Mouse (Mus musculus) stomach, embryonic 14.5 days (tissue): ENCODE measurements at regions not wholly inside any gene's neighbourhood (a gene's known extent, or its start where the extent isn't known, plus 50 kb on each side); places are given as distances from the start of the nearest gene placed in this dataset.
"Not testable (repeated sequence)": the region's sequence is repeated elsewhere in the genome, so short reads cannot be mapped to it uniquely, and the experiment has no call there.

Source experiments
- ATAC-seq: fragments of 200-750 bp; cut with Nextera tagmentation; 2 replicates; pipeline ENCODE4 v1.8.0; 2017; ENCODE audit warnings: low read depth, moderate TSS enrichment; ENCODE audit not compliant: insufficient number of reproducible peaks, insufficient read depth, low FRiP score
- H3K27ac ChIP-seq: fragments of 300-500 bp; sonication (generic); 2 replicates; pipeline ENCODE4 v1.5.1; 2014; ENCODE audit warnings: mild to moderate bottlenecking, low read length, moderate library complexity, mixed read lengths
- H3K27me3 ChIP-seq: fragments of 300-500 bp; sonication (generic); 2 replicates; pipeline ENCODE4 v1.6.1; 2014; ENCODE audit warnings: low read length, control low read depth, mixed read lengths; ENCODE audit not compliant: control insufficient read depth, insufficient read depth
- H3K36me3 ChIP-seq: fragments of 300-500 bp; sonication (generic); 2 replicates; pipeline ENCODE4 v1.6.1; 2014; ENCODE audit warnings: mild to moderate bottlenecking, control low read depth, low read length, moderate library complexity, mixed read lengths; ENCODE audit not compliant: control insufficient read depth, insufficient read depth
- H3K4me1 ChIP-seq: fragments of 300-500 bp; sonication (generic); 2 replicates; pipeline ENCODE4 v1.6.1; 2014; ENCODE audit warnings: low read length, control low read depth, mixed read lengths; ENCODE audit not compliant: control insufficient read depth, insufficient read depth
- H3K4me2 ChIP-seq: fragments of 300-500 bp; sonication (generic); replicated peaks from 2 replicates; pipeline ENCODE4 v1.6.1; 2014; ENCODE audit warnings: low read depth, low read length, control low read depth
- H3K4me3 ChIP-seq: fragments of 300-500 bp; sonication (generic); 2 replicates; pipeline ENCODE4 v1.5.1; 2014; ENCODE audit warnings: low read depth, low read length, control low read depth
- H3K9ac ChIP-seq: fragments of 300-500 bp; sonication (generic); replicated peaks from 2 replicates; pipeline ENCODE4 v1.6.1; 2014; ENCODE audit warnings: low read depth, mild to moderate bottlenecking, control low read depth, low read length, moderate library complexity, mixed read lengths
- H3K9me3 ChIP-seq: fragments of 300-500 bp; sonication (generic); 2 replicates; pipeline ENCODE4 v1.6.1; 2016; ENCODE audit warnings: low read depth, low read length, control low read depth; ENCODE audit not compliant: control insufficient read depth
- WGBS: fragments of 180-500 bp; shearing (Covaris S2); extraction: QIAGEN DNeasy Blood & Tissue Kit; methylation state at CpG from one replicate; pipeline ENCODE4 v1.1.7; 2014; 5-methylcytosine and 5-hydroxymethylcytosine counted together

- Histone ChIP-seq H3K9ac (no peak overlapping the region), H3K9me3 (no peaks in the 10 kb centered on the region), H3K4me2 (no peak overlapping the region), H3K4me1 (peaks cover 5% of the 10 kb centered on the region; the same call in 1 of the 2 replicates), H3K36me3 (no peaks in the 10 kb centered on the region), H3K27ac (no peak overlapping the region), H3K27me3 (no peaks in the 10 kb centered on the region), H3K4me3 (no peak overlapping the region)
- no peak for ATAC-seq
- WGBS: 19% methylated on average over 7 of the region's 7 CpGs
Measured at GRCm38 (mm10) chr10:11515144-11515543, 171.9 kb downstream of the Epm2a start.

- H3K27me3 ChIP-seq: no peaks in the 10 kb centered on the region
- H3K4me2 ChIP-seq: no peak overlapping the region
- ATAC-seq: no peak
- H3K9me3 ChIP-seq: no peaks in the 10 kb centered on the region
- no peak overlapping the region for H3K27ac ChIP-seq
- H3K4me1 ChIP-seq: peaks cover 5% of the 10 kb centered on the region; the same call in 1 of the 2 replicates
- no peak overlapping the region for H3K4me3 ChIP-seq
- H3K36me3 ChIP-seq: no peaks in the 10 kb centered on the region
- WGBS: 64% methylated on average over 2 of the region's 2 CpGs
- no peak overlapping the region for H3K9ac ChIP-seq
Measured at GRCm38 (mm10) chr10:11517122-11517521, 173.9 kb downstream of the Epm2a start.

DNA sequence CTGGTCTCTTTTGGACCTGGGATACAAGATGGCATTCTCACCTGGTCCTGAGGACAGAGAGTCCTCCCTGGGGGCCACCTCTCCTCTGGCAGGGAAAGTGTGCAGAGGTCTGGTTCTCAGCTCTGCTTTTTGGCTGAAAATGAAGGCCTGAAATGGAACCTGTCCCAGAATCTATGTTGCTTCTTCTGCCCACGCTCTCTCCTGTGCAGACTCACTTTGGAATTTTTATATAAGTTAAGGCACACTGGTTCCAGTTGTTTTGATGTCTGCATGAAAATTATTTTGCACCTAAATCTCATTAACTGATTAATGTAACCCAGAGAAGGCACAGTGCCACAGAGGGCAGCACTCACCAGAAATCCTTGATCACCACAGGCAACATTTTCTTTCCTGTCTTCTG, 188.1 kb downstream of the Epm2a start:
- WGBS: 73% methylated on average over 1 of the region's 1 CpGs
- no peaks in the 10 kb centered on the region for H3K4me1 ChIP-seq
- H3K9me3 ChIP-seq: no peaks in the 10 kb centered on the region
- no peak overlapping the region for H3K27ac ChIP-seq
- no peak for ATAC-seq
- no peaks in the 10 kb centered on the region for H3K36me3 ChIP-seq
- H3K4me2 ChIP-seq: no peak overlapping the region
- H3K27me3 ChIP-seq: no peaks in the 10 kb centered on the region
- H3K4me3 ChIP-seq: no peak overlapping the region
- no peak overlapping the region for H3K9ac ChIP-seq

GRCm38 (mm10) chr10:11555376-11555775, 212.2 kb downstream of the Epm2a start:
- not testable (repeated sequence) for H3K9ac ChIP-seq, H3K4me1 ChIP-seq, H3K36me3 ChIP-seq, ATAC-seq, H3K4me3 ChIP-seq, H3K9me3 ChIP-seq, H3K27me3 ChIP-seq, H3K27ac ChIP-seq, H3K4me2 ChIP-seq
- WGBS: 87% methylated on average over 15 of the region's 15 CpGs

DNA sequence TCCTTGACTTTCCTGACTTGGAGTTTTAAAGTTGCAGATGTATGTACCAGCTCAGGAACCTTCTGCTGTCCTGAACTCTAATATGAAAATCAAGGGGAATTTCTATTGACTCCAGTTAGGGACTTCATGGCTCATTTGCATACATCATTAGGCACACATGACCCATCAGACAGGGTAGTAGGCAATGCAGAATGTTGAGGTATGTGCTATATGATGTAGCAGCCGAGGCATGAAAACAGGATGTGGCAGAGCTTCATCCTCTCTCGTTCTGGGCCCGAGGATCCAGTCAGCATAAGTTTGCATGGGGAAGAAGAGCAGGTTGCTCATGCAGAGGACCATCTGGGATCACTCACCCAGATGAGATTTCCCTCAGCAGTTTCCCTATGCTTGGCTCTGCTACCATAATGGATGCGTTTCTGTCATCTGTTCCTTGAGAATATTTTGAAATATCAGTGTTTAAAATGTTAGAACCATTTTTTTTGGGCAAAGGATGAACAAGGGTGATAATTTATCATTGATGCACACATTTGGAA, 227.4 kb downstream of the Epm2a start:
- Histone ChIP-seq H3K9me3 (no peaks in the 10 kb centered on the region), H3K27me3 (no peaks in the 10 kb centered on the region), H3K4me2 (no peak overlapping the region), H3K27ac (no peak overlapping the region), H3K36me3 (no peaks in the 10 kb centered on the region), H3K4me3 (no peak overlapping the region), H3K9ac (no peak overlapping the region), H3K4me1 (no peaks in the 10 kb centered on the region)
- 64% methylated on average over 4 of the region's 4 CpGs for WGBS
- no peak for ATAC-seq

DNA sequence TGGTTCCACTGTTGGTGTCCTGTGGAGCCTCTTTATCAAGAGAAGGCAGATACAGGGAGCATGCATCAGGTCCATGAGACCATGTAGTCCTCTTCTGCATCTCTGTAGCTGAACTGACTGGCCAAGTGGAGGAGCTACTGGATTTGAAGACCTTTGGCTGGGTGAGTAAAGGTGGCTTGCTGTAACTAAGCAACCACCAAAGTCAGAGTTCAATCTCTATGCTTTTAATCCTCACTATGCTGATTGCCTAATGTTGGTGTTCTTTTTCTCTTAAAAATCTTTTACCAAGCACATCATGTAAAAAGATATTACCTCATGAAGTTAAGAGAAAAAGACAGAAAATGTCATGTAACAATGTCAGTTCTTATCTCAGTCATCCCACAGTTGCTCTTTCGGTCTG, 265.2 kb downstream of the Epm2a start:
- Histone ChIP-seq H3K27me3 (no peaks in the 10 kb centered on the region), H3K9me3 (no peaks in the 10 kb centered on the region), H3K4me1 (no peaks in the 10 kb centered on the region), H3K4me2 (no peak overlapping the region), H3K4me3 (no peak overlapping the region), H3K9ac (no peak overlapping the region), H3K36me3 (no peaks in the 10 kb centered on the region), H3K27ac (no peak overlapping the region)
- WGBS: 94% methylated on average over 1 of the region's 1 CpGs
- no peak for ATAC-seq

GRCm38 (mm10) chr10:11609092-11609491, 265.9 kb downstream of the Epm2a start:
- H3K9ac ChIP-seq, H3K36me3 ChIP-seq, H3K4me3 ChIP-seq, ATAC-seq, H3K4me1 ChIP-seq, H3K4me2 ChIP-seq, H3K9me3 ChIP-seq, H3K27ac ChIP-seq, H3K27me3 ChIP-seq: not testable (repeated sequence)
- WGBS: 95% methylated on average over 15 of the region's 20 CpGs

GRCm38 (mm10) chr10:11648151-11648550, 304.9 kb downstream of the Epm2a start:
- Histone ChIP-seq H3K9me3 (no peaks in the 10 kb centered on the region), H3K4me1 (no peaks in the 10 kb centered on the region), H3K27me3 (no peaks in the 10 kb centered on the region), H3K4me3 (no peak overlapping the region), H3K9ac (no peak overlapping the region), H3K4me2 (no peak overlapping the region), H3K27ac (no peak overlapping the region), H3K36me3 (no peaks in the 10 kb centered on the region)
- no peak for ATAC-seq
- WGBS: 95% methylated on average over 1 of the region's 1 CpGs

DNA sequence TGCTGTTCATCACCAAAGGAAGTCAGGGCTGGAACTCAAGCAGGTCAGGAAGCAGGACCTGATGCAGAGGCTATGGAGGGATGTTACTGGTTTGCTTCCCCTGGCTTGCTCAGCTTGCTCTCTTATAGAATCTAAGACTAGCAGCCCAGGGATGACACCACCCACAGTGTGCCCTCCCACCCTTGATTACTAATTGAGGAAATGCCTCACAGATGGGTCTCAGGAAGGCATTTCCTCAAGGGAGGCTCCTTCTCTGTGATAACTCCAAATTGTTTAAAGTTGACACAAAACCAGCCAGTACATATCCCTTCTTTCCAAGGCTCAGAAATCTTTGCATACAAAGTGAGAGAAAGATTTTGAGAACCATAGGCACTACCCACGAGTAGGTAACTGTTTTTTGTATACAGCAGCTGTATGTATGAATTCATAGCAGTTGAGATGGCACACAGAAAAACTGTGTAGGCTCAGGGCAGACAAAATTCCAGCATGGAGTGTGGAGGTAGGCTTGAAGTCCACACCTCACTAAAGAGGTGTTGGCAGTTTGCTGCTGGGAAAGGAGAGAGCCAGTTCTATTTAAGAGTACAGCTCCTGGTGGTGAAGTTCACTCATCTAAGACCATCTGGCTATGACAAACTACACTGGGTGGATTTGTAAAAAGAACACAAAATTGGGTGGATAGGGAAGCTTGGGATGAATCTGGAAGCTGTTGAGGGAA, 317.0 kb downstream of the Epm2a start:
- no peak overlapping the region for H3K9ac ChIP-seq
- H3K27me3 ChIP-seq: no peaks in the 10 kb centered on the region
- no peak overlapping the region for H3K27ac ChIP-seq
- H3K4me2 ChIP-seq: no peak overlapping the region
- H3K4me3 ChIP-seq: no peak overlapping the region
- H3K36me3 ChIP-seq: no peaks in the 10 kb centered on the region
- WGBS: 57% methylated on average over 1 of the region's 1 CpGs
- H3K4me1 ChIP-seq: no peaks in the 10 kb centered on the region
- no peak for ATAC-seq
- H3K9me3 ChIP-seq: no peaks in the 10 kb centered on the region
